Mouse (Mus musculus) T-helper 17 cell (primary cell): Measurements from ENCODE around the gene Mum1.

Source experiments
- in situ Hi-C, 2 experiments: fragments of 300-600 bp; cut with MboI, MseI; formaldehyde crosslinking; loops; 1 replicate in 1 of 2; 2 replicates in 1 of 2; pipeline ENCODE4 v1.15.1; 2025; ENCODE audit warnings: high pct_unique_total_duplicates in 2 of 2

Mum1 gene

DNA sequence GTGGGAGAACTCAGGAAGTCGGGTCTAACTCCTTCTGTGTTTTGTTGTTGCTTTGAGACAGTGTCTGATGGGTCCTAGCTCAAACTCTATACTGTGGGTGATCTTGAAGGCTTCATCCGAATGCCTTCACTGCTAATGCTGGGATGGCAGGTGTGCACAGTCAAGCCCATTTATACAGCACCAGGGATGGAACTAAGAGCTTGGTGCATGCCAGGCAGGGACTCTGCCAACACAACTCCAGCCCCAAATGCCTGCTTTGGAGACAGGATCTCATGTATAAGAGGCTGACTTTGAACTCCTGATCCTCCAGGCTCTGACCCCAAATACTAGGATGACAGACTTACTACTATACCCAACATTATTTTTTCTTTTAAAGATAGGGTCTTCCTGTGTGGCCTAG lies 23.8 kb downstream of the Mum1 start:
- in situ Hi-C loops = no loop called here

DNA sequence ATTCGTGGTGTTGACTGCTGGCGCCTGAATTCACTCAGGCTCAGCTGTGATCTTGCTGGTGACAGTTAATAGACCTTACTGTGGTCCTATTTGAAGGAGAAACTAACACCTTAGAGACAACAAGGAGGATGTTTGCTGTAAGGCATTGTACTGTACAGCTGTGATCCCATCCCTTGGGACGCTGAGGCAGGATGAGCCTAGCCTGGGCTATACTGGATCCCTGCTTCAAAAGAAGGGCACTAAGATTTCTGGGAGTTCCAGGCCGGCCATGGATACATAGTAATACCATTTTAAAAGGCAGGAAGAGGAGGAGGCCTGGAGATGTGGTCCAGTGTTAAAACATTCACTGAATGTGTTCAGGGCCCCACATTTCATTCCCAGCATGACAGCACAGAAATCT lies 24.3 kb downstream of the Mum1 start:
- in situ Hi-C loops = no loop called here

DNA sequence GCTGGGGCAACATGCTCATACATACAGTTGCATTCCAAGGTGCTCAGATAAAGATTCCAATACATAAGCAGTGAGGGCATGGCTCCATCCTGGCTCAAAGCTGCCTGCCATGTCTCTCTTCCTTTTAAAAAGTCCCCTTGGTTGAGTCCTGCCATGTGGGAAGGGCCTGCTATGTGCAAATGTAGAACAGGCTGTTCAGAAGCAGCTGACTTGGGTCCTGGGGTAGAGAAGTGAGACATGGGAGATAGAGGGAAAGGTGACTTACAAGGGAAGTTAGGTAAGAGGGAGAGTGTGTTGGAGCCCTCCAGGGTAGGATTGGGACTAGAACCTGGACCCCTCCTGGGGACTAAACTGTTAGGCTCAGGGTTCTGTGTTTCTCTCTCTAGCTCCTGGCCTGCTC lies 25.8 kb downstream of the Mum1 start:
- in situ Hi-C loops = no loop called here

DNA sequence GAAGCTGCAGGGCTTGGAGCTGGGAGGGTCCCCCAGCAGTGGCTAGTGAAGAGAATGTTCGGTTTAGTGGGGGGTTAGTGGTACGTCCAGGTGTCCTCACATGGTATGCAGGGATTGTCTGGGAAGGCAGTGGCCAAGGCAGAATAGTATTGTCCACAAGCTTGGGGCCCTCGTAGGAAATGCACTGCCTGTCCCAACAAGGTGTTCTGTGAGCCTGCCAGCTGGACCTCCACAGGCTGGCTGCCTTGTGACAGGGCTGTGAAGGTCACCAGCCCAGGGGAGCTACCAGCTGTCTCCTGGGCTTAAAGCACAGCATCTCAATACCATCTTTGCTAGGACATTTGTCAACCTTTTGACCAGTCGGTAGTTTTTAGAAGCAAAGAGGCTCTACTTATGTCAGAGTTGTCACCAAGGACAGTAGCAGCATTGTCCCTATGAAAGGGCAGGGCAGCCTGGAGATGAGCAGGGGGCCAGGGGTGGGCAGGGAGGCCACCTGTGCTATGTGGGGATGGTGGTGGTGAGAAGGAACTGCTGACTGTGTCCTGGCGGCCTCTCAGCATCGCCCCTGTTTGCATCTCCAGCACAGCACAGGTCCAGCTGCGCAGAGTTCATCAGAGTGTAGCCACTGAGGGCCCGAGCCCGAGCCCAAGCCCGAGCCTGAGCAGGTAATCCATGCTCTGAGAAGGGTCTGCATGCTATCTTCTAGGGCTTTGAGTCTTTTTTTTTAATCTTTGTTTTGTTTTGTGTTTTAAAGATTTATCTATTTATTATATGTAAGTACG lies 26.4 kb downstream of the Mum1 start:
- in situ Hi-C loops = no loop called here

DNA sequence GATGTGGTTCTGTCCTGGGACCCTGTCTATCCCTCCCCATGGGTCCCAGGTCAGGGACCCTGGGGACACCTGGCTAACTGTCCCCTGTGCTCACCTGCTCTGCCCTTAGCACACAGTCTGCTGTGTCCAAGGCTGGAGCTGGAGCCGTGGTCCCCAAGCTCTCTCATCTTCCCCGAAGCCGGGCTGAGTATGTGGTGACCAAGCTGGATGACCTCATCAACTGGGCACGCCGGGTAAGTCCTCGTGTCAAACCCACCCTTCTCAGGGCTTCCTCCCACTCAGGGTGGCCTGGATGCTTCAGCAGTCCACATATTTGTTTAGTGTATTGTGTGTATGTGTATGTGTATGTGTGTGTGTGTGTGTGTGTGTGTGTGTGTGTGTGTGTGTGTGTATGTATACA lies 27.3 kb downstream of the Mum1 start:
- in situ Hi-C loops = no loop called here

DNA sequence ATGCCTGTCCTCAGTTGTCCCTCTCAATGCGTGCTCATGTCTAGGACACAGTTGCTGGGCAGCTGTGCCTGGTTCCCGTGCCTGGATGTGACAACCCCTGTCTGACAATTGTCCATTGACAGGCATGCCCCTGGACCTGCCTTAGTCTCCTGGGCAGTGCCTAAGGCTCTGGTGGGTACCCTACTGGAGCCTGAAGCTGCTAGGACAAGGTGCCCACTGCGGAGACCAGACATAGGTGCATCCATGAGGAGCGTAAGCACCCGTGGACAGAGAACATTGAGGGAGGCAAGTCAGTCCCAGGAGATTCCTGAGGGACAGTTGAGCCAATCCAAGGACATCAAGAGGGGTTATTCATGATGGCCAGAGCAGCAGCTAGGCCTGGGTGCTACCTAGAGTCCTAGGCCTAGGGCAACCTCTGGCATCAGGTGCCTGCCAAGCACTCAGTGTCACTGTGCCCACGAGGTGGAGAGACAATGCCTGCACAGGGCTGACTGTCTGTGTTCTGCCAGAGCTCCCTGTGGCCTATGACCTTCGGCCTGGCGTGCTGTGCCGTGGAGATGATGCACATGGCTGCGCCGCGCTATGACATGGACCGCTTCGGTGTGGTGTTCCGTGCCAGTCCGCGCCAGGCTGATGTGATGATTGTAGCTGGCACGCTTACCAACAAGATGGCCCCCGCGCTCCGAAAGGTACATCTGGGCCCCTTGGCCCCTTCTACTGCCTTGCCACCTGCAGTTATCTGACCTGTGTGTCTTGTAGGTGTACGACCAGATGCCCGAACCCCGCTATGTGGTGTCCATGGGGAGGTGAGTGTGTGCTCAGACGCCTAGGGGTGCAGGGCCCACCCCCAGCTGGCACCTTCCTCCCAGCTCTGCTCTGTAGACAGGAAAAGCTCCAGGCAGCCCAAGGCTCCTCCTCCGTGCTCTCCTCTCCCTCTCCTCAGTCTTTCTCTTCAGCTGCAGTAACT lies 28.4 kb downstream of the Mum1 start:
- in situ Hi-C loops = no loop called here

DNA sequence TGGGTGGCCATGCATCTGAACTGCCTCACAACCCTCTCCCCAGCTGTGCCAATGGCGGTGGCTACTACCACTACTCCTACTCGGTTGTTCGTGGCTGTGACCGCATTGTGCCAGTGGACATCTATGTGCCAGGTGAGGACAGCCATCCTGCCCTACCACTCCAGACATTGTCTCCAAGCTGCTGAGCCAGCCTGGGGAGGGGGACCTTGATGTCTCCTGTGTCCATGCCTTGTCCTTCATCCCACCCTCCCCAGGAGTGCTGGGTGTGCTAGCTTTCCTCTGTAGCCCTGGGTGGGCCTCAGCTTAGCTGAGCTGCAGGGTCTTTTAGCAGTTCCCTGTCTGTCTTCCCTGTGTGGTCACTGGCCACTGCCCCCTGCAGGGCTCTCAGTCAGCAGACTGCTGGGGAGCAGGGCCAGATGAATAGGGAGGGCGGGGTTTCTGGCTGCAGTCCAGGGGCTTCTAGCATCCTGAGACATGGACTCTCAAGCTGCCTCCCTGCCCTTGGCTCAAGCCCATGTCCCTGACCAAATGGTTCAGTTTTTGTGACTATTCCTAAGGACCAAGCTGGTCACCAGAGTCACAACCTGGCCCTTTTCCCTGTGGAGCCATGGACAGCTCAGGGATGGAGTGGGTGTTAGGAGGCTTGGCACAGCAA lies 29.8 kb downstream of the Mum1 start:
- in situ Hi-C loops = no loop called here

DNA sequence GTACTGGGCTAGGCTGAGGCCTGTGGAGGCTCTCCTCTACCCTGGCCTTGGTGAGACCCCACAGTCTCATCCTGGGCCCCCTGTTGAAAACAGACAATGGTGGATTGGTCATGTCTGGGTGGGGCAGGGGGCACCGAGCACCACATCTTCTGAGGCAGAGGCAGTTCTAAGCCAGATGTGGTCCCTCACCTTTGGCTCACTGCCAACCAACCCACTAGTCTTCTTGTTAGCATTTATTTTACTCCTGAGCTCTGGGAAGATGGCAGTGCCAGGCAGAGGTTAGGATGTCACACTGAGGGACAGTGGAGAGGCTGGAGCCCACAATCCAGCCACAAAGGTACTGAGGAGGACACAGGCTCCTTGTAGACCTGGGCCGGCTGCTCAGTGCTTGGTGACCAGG lies 31.7 kb downstream of the Mum1 start:
- in situ Hi-C loops = no loop called here

DNA sequence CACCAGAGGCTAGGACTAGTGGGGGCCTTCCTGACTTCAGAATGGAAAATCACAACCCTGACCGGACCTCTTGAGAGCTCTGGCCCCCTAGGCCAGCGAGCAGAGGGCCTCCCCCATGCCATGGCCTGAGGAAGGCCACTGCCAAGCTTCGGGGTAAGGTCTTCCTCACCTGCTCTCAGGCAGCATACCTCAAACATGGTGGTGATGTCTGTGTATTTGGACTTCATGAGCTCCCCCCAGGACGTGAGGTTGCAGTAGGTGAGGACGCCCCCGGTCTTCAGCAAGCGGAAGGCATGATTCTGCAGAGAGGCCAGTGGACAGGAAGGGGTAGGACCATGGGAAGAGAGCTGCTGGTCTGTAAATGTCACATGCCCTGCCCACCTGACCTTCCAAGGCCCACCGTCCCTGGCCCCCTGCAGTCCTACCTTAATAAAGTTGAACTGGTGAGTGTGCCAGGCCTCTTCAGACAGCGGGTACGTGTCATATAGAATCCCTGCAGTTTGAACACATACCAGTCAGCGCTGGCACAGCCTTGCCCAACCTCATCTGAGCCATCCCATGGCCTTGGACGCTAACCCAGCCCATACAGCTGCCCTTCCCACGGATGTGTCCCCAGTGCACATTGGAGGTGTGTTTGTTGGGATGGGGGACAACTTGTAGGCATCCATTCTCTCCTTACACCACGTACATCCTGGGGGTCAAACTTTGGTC lies 32.7 kb downstream of the Mum1 start:
- in situ Hi-C loops = no loop called here

DNA sequence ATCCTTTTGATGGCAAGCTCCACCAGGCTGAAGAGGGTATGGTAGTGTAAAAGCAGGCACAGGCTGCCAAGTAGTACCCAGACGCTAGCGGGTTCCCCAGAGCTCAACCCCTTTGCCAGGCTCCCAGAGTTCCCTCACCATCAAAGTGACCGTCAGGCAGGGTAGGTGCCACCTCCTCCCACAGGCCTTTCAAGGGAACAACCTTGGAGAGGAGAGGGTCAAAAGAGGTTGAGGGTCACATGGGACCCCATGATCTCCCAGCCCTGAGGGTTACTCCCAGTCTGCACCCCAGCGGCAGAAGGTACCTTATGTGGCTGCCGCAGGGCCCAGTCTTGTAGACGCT lies 33.2 kb downstream of the Mum1 start:
- in situ Hi-C loops = no loop called here

DNA sequence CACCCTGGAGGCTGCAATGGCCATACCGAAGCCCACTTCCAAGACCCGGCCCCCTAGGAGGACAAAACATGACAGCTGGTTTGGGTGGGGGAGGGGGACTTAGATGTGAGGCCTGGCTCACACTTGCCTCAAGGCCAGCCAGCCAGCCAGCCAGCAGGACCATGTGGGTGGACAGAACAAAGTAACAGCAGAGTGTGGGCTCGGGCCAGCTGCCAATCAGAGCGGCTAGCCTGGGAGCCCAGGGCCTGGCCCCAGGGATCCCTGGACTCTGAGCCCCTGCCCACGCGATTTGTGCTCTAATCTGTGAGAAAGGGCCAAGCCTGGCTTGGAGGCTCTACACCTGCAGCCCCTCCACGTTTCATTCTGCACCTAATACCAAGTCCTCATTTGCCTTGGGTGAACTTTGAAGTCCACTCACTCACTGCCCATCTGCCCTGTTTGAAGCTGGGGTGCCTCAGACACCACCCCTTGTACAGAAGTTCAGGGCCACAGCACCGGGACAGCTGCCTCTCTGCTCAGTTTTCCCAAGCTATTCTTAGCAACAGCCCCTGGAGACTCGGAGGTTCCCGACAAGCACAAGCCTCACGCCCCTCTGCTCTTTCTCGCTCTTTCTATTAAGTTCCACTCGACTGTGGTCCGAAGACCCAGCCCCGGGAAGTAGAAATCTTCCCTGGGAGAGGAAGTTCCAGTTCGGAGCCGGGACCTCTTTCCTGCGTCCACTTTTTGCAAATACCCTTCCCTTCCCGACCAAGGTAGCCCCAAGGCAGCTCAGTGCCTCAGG lies 33.8 kb downstream of the Mum1 start:
- in situ Hi-C loops = no loop called here

DNA sequence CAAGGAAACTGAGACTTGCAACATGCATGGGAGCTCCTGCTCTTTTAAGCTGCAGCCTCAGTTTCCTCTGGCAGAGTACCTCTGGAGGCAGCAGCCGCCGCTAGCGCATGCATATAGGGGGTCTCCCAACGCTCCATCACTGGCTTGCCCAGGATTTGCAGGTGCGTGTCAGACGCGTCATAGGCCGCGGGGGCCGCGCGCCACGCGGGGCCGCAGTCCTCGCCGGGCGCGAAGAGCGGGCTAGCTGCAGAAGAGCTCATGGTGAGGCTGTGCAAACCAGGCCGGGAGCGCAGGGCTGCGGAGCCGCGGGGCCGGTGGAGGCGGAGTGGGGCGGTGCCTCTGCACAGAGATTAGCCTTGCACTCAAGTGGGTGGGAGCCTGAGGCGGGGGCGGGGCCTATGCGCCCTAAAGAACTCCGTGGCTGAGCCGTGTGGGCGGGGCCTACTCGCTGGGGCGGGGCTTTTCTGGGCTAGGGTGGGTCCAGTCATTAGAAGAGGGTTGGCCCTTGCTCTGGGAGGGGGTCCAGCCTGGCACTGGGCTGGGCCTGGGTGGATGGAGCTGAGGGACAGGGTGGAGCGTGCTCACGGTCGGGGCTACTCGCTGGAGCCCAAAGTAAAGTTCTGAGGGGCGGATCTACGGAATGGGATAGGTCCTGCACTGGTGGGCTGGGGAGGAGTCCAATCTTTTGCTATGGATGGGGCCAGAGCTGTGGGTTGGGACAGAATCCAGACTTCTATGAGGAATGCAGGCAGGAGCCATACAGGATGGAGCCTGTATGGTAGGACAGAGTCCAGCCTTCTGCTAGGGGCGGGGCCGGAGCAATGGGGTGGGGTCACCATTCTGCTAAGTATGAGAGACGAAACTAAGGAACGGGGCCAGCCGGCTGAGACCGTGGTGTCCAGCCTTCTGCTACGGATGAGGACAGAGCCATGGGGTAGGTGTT lies 34.7 kb downstream of the Mum1 start, which contains the start of the genes Gamt and Dazap1:
TSS of gene Gamt (minus strand) at position 371 of the 943 bp plus-strand sequence.
TSS of gene Dazap1 (plus strand) at position 845 of the 943 bp plus-strand sequence.
- in situ Hi-C loops = no loop called here

DNA sequence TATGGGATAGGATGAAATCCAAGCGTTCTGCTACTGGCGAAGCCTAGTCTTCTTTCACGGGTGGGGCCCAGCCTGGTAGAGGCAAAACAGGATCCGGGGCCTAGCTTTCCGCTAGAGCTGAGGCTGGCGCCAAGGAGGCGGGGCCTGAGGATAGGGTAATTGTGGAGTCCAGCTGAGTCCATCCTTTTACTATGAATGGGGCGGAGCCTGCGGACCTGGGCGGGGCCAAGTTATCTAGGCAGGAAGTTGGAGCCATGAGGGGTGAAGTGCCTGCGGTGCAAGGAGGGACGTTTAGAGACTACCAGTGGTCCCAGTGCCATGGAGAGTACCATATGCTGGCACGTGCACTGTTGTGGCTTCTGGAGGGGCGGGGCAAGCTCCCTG lies 35.3 kb downstream of the Mum1 start:
- in situ Hi-C loops = no loop called here

DNA sequence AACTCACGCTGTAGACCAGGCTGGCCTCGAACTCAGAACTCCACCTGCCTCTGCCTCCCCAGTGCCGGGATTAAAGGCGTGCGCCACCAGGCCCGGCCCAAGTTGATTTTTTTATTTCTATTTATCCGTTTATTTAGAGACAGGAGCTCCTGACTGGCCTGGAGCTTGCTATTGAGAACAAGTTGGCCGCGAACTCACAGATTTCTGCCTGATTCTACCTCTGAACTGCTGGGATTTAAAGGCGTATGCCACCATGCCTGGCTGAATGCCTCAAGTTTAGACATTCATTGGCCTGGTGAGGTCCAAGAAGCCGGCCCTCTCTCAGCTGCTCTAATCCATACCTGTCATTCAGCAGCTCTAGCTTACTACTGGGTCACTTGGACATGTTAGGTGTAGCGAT lies 35.9 kb downstream of the Mum1 start:
- in situ Hi-C loops = no loop called here

DNA sequence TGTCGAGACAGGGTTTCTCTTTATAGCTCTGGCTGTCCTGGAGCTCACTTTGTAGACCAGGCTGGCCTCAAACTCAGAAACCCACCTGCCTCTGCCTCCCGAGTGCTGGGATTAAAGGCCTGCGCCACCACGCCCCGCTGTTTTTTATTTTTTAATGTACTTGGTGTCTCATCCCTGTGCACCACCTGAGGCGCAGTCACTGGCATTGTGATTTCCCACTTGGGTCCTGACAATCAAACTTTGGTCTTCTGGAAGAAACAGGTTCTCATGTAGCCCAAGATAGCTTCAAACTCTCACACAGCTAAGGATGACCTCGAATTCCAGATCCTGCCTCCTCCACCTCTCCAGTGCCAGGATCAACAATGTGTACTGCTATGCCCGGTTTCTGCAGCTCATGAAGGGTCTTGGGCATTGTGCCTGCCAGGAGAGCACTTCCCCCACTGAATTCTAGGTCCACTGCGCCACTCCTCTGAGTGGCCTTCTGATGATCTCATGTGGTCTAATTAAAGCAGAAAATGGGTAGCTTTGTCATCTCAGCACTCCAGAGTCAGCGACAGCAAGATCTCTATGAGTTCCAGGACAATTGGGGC lies 36.6 kb downstream of the Mum1 start:
- in situ Hi-C loops = no loop called here

DNA sequence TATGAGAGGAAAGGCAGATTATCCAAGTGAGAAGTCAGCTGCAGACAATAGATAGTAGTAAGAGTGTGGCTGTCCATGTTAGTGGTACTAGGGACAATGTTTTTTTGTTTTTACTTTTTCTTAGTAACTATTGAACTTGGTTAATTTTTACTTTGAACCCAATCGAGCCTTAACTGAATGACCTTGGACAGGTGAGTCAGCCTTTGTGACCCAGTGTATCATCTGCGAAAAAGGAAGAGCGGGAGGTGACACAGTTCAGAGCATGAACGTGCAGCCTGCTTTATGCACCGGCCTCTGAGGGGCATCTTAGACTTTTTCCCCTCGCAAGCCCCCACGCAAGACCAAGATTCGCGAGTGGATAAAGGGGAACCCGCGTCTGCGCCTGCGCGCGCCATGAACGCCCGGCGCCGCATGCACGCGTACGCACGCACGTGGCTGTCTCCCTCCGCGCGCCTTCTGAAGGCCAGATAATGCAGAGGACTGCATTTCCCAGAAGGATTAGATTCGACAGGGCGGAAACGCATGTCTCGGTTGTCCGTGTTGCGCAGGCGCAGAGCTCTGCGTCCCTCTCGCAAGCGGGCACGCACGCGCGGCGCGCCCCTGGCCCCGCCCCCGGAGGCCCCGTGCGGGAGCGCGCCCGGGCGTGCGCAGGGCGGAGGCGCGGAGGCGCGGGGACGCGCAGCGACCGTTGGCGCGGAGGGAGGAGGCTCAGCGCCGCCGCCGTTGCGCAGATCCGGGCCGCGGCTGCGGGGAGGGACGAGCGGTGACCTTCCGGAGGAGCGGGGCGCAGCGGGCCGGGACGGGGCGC lies 38.3 kb downstream of the Mum1 start:
- in situ Hi-C loops = no loop called here

DNA sequence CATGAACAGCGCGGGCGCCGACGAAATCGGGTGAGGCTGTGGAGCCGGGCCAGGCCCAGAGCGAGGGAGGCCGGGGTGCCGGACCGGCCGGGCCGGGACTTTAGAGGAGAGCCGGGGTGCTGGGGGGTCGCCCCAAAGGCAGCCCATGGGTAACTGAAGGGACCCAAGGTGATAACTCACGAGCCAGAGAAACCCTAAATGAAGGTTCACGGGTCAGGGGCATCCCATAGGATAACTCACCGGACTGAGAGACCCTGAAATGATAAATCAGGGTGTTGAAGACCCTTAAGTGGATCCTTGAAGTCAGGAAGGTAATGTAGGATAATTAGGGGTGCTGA lies 38.9 kb downstream of the Mum1 start:
- in situ Hi-C loops = no loop called here

DNA sequence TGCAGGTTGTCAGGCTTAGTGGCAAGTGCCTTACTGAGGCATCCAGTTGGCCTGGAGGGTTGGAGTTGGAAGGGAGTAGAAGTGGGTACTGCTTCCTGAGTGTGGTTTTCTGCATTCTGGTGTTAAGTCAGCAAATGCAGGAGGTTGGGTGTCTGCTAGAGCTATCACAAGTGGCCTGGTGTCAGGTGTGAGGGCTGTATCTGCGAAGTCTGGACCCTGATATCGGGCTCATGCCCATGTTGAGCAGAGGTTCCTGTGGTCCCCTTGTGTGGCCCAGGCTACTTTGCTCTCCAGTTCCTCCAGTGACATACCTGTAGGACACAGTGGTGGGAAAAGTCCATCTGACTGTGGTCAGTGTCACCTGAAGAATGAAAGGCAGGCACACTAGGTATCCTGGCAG lies 43.9 kb downstream of the Mum1 start:
- in situ Hi-C loops = no loop called here
